In genomic region chr19:4097441-4097825, GRCm38 (mm10) we compare ENCODE assay signal across 9 mouse cellular contexts. TPM values are rescaled to one million over a fixed set of nuclear protein-coding genes. Genes with fewer than 3 reads are reported as not detected.
A peak's percentile ranks its signal among the peaks of the same experiment; 100 is the strongest.
DNase-seq lines count a peak whose midpoint lies in the region; ATAC-seq and TF ChIP-seq lines count a peak whose summit lies in the region.
"Had no signal": no experiment of that assay in that cellular context is flagged by ENCODE, and none has a peak within 500 bp of the region (broad histone marks: within the 10 kb centered on the region; RNA-seq: fewer than 3 reads in every experiment).

No protein-coding gene starts in this region.

- peak overlapping the region; percentile 64 for H3K4me3 ChIP-seq in forebrain, embryonic 12.5 days (replicated peaks)
- peak overlapping the region; percentile 65 for H3K4me3 ChIP-seq in kidney, embryonic 15.5 days (replicated peaks)
- peak overlapping the region; percentile 59 for H3K4me3 ChIP-seq in stomach, postnatal 0 days (ENCODE audit: low read depth, low read length)

- TF ChIP-seq CTCF in stomach, postnatal 0 days (IDR thresholded peaks at IDR 0.05; ENCODE audit: low read depth), result no peak; the same call in 1 of the 2 replicates

- H3K36me3 ChIP-seq in forebrain, embryonic 12.5 days (replicated peaks), result no peaks in the 10 kb centered on the region
- 0 out of 2 replicates have a peak, but pooled peaks cover 3% of the 10 kb centered on the region for H3K36me3 ChIP-seq in kidney, embryonic 15.5 days
- no peaks in the 10 kb centered on the region for H3K36me3 ChIP-seq in stomach, postnatal 0 days (ENCODE audit: control insufficient read depth, insufficient read depth, low read length)

- 2% methylated on average over 21 of the region's 21 CpGs for WGBS in forebrain, embryonic 12.5 days
- WGBS in kidney, embryonic 15.5 days, result 2% methylated on average over 21 of the region's 21 CpGs
- under 1% methylated on average over 21 of the region's 21 CpGs for WGBS in stomach, postnatal 0 days

- DNase-seq in layer of hippocampus, adult 9-10 months (ENCODE audit: low spot score), result peak; percentile 51
- no peak for DNase-seq in layer of hippocampus, postnatal 36 days
- DNase-seq in WW6 (ENCODE audit: low read depth, low spot score), result peak; percentile 76
- DNase-seq in lung, postnatal 25 days (ENCODE audit: low spot score), result peak; percentile 91
- peak; percentile 88 for DNase-seq in stomach, postnatal 0 days (ENCODE audit: low spot score)
- DNase-seq in adrenal gland, postnatal 4 days (ENCODE audit: low spot score in 2 of 2), result no peak

- ATAC-seq in forebrain, embryonic 12.5 days (ENCODE audit: low FRiP score), result peak; percentile 18
- peak; percentile 57 for ATAC-seq in kidney, embryonic 15.5 days (replicated peaks; ENCODE audit: low FRiP score)
- peak; percentile 53 for ATAC-seq in stomach, postnatal 0 days (ENCODE audit: low FRiP score, low TSS enrichment)

- peak overlapping the region; percentile 88 for H3K27ac ChIP-seq in forebrain, embryonic 12.5 days
- H3K27ac ChIP-seq in kidney, embryonic 15.5 days, result peak overlapping the region; percentile 91
- peak overlapping the region; percentile 88 for H3K27ac ChIP-seq in stomach, postnatal 0 days (replicated peaks)

- H3K4me2 ChIP-seq in forebrain, embryonic 12.5 days, result peak overlapping the region; percentile 63
- peak overlapping the region; percentile 81 for H3K4me2 ChIP-seq in kidney, embryonic 15.5 days
- H3K4me2 ChIP-seq in stomach, postnatal 0 days (replicated peaks; ENCODE audit: low read depth), result peak overlapping the region; percentile 56

- H3K4me1 ChIP-seq in forebrain, embryonic 12.5 days, result peaks cover 54% of the 10 kb centered on the region
- peaks cover 52% of the 10 kb centered on the region for H3K4me1 ChIP-seq in kidney, embryonic 15.5 days
- H3K4me1 ChIP-seq in stomach, postnatal 0 days (replicated peaks; ENCODE audit: control insufficient read depth, insufficient read depth), result peaks cover 16% of the 10 kb centered on the region

- H3K9ac ChIP-seq in forebrain, embryonic 12.5 days, result peak overlapping the region; percentile 57
- H3K9ac ChIP-seq in kidney, embryonic 15.5 days, result peak overlapping the region; percentile 53
- H3K9ac ChIP-seq in stomach, postnatal 0 days (ENCODE audit: low read length), result peak overlapping the region; percentile 53

- TF ChIP-seq EP300 in stomach, postnatal 0 days (optimal IDR thresholded peaks at IDR 0.05), result no peak

- peaks cover 36% of the 10 kb centered on the region for H3K27me3 ChIP-seq in forebrain, embryonic 12.5 days
- H3K27me3 ChIP-seq in kidney, embryonic 15.5 days, result peaks cover 24% of the 10 kb centered on the region
- no peaks in the 10 kb centered on the region for H3K27me3 ChIP-seq in stomach, postnatal 0 days (ENCODE audit: control insufficient read depth, insufficient read depth, low read length)

- no peaks in the 10 kb centered on the region for H3K9me3 ChIP-seq in forebrain, embryonic 12.5 days
- H3K9me3 ChIP-seq in kidney, embryonic 15.5 days (replicated peaks), result no peaks in the 10 kb centered on the region
- H3K9me3 ChIP-seq in stomach, postnatal 0 days (ENCODE audit: control insufficient read depth, low read length), result no peaks in the 10 kb centered on the region

RNA-seq across cellular contexts. Expression of gene Cdk2ap2, which starts 0.5 kb away (rescaled TPM):
- 10 to 100 TPM; 29.7 to 46.0 TPM for total RNA-seq in layer of hippocampus, postnatal 36 days (2021)
- 70.4 and 73.9 TPM in 2 replicates for polyA plus RNA-seq in forebrain, embryonic 12.5 days (2016; fragmentation: Nextera tagmentation; extraction: Ambion mirVana)
- 116 and 117 TPM in 2 replicates for polyA plus RNA-seq in kidney, embryonic 15.5 days (2015; fragmentation: Nextera tagmentation; extraction: Ambion mirVana)
- 129 and 134 TPM in 2 replicates for polyA plus RNA-seq in stomach, postnatal 0 days (2015; fragmentation: Nextera tagmentation; extraction: Ambion mirVana)
- total RNA-seq in adrenal gland, postnatal 4 days (2021), result 10 to 100 TPM; 45.8 to 47.3 TPM

RNA-seq across cellular contexts. Expression of gene Pitpnm1, which starts 2.4 kb away (rescaled TPM):
- 100 to 1,000 TPM; 169 to 174 TPM for total RNA-seq in layer of hippocampus, postnatal 36 days (2021)
- polyA plus RNA-seq in forebrain, embryonic 12.5 days (2016; fragmentation: Nextera tagmentation; extraction: Ambion mirVana), result 21.5 and 22.9 TPM in 2 replicates
- polyA plus RNA-seq in kidney, embryonic 15.5 days (2015; fragmentation: Nextera tagmentation; extraction: Ambion mirVana), result 14.0 and 15.8 TPM in 2 replicates
- polyA plus RNA-seq in stomach, postnatal 0 days (2015; fragmentation: Nextera tagmentation; extraction: Ambion mirVana), result 8.3 and 11.2 TPM in 2 replicates
- total RNA-seq in adrenal gland, postnatal 4 days (2021), result 10 to 100 TPM; 51.6 to 65.0 TPM

RNA-seq across cellular contexts. Expression of gene Cabp2, which starts 16.1 kb away (rescaled TPM):
- total RNA-seq in layer of hippocampus, postnatal 36 days (2021), result not detected
- polyA plus RNA-seq in forebrain, embryonic 12.5 days (2016; fragmentation: Nextera tagmentation; extraction: Ambion mirVana), result not detected in 2 replicates
- 0.22 and 0.84 TPM in 2 replicates for polyA plus RNA-seq in kidney, embryonic 15.5 days (2015; fragmentation: Nextera tagmentation; extraction: Ambion mirVana)
- polyA plus RNA-seq in stomach, postnatal 0 days (2015; fragmentation: Nextera tagmentation; extraction: Ambion mirVana), result not detected in 2 replicates
- 1 to 10 TPM in 1 of 2 experiments, not detected in 1; 1.2 TPM for total RNA-seq in adrenal gland, postnatal 4 days (2021)
- total RNA-seq: left cerebral cortex, postnatal 25 days had no signal

RNA-seq across cellular contexts. Expression of gene Aip, which starts 28.2 kb away (rescaled TPM):
- total RNA-seq in layer of hippocampus, postnatal 36 days (2021), result 100 to 1,000 TPM; 108 to 128 TPM
- 56.4 and 60.7 TPM in 2 replicates for polyA plus RNA-seq in forebrain, embryonic 12.5 days (2016; fragmentation: Nextera tagmentation; extraction: Ambion mirVana)
- polyA plus RNA-seq in kidney, embryonic 15.5 days (2015; fragmentation: Nextera tagmentation; extraction: Ambion mirVana), result 98.0 and 108 TPM in 2 replicates
- polyA plus RNA-seq in stomach, postnatal 0 days (2015; fragmentation: Nextera tagmentation; extraction: Ambion mirVana), result 47.0 and 48.0 TPM in 2 replicates
- total RNA-seq in adrenal gland, postnatal 4 days (2021), result 10 to 100 TPM; 86.1 to 88.5 TPM

RNA-seq across cellular contexts. Expression of gene Gstp3, which starts 38.1 kb away (rescaled TPM):
- not detected for total RNA-seq in layer of hippocampus, postnatal 36 days (2021)
- not detected in 2 replicates for polyA plus RNA-seq in forebrain, embryonic 12.5 days (2016; fragmentation: Nextera tagmentation; extraction: Ambion mirVana)
- 0.73 and 1.4 TPM in 2 replicates for polyA plus RNA-seq in kidney, embryonic 15.5 days (2015; fragmentation: Nextera tagmentation; extraction: Ambion mirVana)
- polyA plus RNA-seq in stomach, postnatal 0 days (2015; fragmentation: Nextera tagmentation; extraction: Ambion mirVana), result 7.1 and 9.7 TPM in 2 replicates
- total RNA-seq in adrenal gland, postnatal 4 days (2021), result 10 to 100 TPM in 1 of 2 experiments, 1 to 10 TPM in 1; 1.9 to 37.5 TPM
- total RNA-seq: left cerebral cortex, postnatal 25 days had no signal

Comparison
In these comparisons a context has a peak if more than half of its experiments do, and no peak if none do; other contexts are left out.
1. DNase-seq: peak in layer of hippocampus, adult 9-10 months (single experiment), WW6 (single experiment), lung, postnatal 25 days (single experiment) and stomach, postnatal 0 days (single experiment); none in layer of hippocampus, postnatal 36 days (0 of 2) and adrenal gland, postnatal 4 days (0 of 2).
2. Peak in every context shown above with its lines, with median percentiles within 50 percentile points of each other: ATAC-seq, H3K27ac ChIP-seq, H3K4me2 ChIP-seq, H3K4me3 ChIP-seq and H3K9ac ChIP-seq.